8 mouse cellular contexts compared by ENCODE assay signal in genomic region chr9:105053147-105053557, GRCm38 (mm10). TPM values are rescaled to one million over a fixed set of nuclear protein-coding genes. Genes with fewer than 3 reads are reported as not detected.
A peak's percentile ranks its signal among the peaks of the same experiment; 100 is the strongest.
DNase-seq lines count a peak whose midpoint lies in the region; ATAC-seq and TF ChIP-seq lines count a peak whose summit lies in the region.

Gene Mrpl3, plus strand, starts transcription at chr9:105053239.

- under 1% methylated on average over 31 of the region's 31 CpGs for WGBS in hindbrain, embryonic 14.5 days

- peak within 1 kb of the TSS; percentile 58; the same call in 1 of the 2 replicates for H3K27ac ChIP-seq in hindbrain, embryonic 14.5 days

- peaks cover 18% of the 10 kb centered on the region for H3K4me1 ChIP-seq in hindbrain, embryonic 14.5 days (replicated peaks; ENCODE audit: control insufficient read depth, insufficient read depth, low read length)

- CTCF ChIA-PET in Patski (lab: Charles Lee): interaction anchor here (1.3 kb wide), 1 partner anchor 484 kb away, joined by 3 read pairs; no protein-coding TSS in a partner anchor

- H3K9me3 ChIP-seq in hindbrain, embryonic 14.5 days (ENCODE audit: control insufficient read depth, low read length): no peaks in the 10 kb centered on the region

- H3K9ac ChIP-seq in hindbrain, embryonic 14.5 days: peak within 1 kb of the TSS; percentile 95

- peak; percentile 78 for ATAC-seq in Patski
- ATAC-seq in hindbrain, embryonic 14.5 days (ENCODE audit: low FRiP score): peak; percentile 64; the same call in 1 of the 2 replicates

- TF ChIP-seq CTCF in Patski (IDR thresholded peaks at IDR 0.05): no peak

- H3K27me3 ChIP-seq in Patski: no peaks in the 10 kb centered on the region
- H3K27me3 ChIP-seq in hindbrain, embryonic 14.5 days (ENCODE audit: control insufficient read depth, insufficient read depth, low read length): no peaks in the 10 kb centered on the region

- POLR2A ChIA-PET in Patski (lab: Charles Lee): no interaction called here

- H3K4me2 ChIP-seq in hindbrain, embryonic 14.5 days (replicated peaks): peak within 1 kb of the TSS; percentile 73

- peak; percentile 55 for DNase-seq in Patski (ENCODE audit: low read depth, low spot score)
- DNase-seq in cerebellum, postnatal 14 days: peak; percentile 94
- DNase-seq in frontal cortex, postnatal 25 days (ENCODE audit: low spot score in 2 of 2): peak; percentile 82 to 83
- DNase-seq in hindbrain, embryonic 14.5 days (ENCODE audit: low spot score): peak; percentile 92
- peak; percentile 77 to 83 for DNase-seq in layer of hippocampus, postnatal 36 days
- DNase-seq in lung, postnatal 36 days: peak; percentile 89
- DNase-seq in retina, postnatal 1 day: peak; percentile 91
- DNase-seq in urinary bladder, adult 18-20 months (ENCODE audit: low spot score in 2 of 2): peak; percentile 61 to 83

- H3K4me3 ChIP-seq in hindbrain, embryonic 14.5 days (replicated peaks; ENCODE audit: low read length): peak within 1 kb of the TSS; percentile 99

- H3K36me3 ChIP-seq in hindbrain, embryonic 14.5 days (replicated peaks; ENCODE audit: control insufficient read depth, insufficient read depth): peaks cover 32% of the 10 kb centered on the region

- in situ Hi-C loops in Patski (cut with MboI; ENCODE audit: low pct_unique_long_range_greater_than_20kb): loop anchor here (10.0 to 25.0 kb wide), 2 partner anchors 158 to 334 kb away; partner anchors contain the start of genes Aste1 and Nek11

RNA-seq across cellular contexts. Expression of gene Mrpl3, which starts in this region (rescaled TPM):
- 118 TPM for polyA plus RNA-seq in Patski (2021)
- polyA plus RNA-seq in hindbrain, embryonic 14.5 days (2014; fragmentation: Nextera tagmentation; extraction: Ambion mirVana): 91.2 and 96.4 TPM in 2 replicates
- 10 to 100 TPM; 83.7 to 84.5 TPM for total RNA-seq in layer of hippocampus, postnatal 36 days (2021)

Comparison
In these comparisons a context has a peak if more than half of its experiments do, and no peak if none do; other contexts are left out.
1. Peak in every context shown above with its lines: DNase-seq, ATAC-seq, H3K4me3 ChIP-seq and H3K27ac ChIP-seq.